Mouse (Mus musculus) right cerebral cortex, postnatal 25 days (tissue): ENCODE data around the gene Flg2.

Experiments
- DNase-seq: peaks from one replicate; pipeline ENCODE4 v3.0.0; 2022

Gene Flg2

GRCm38 (mm10) chr3:93196978-93197377 is at the start of gene Flg2:
Flg2 (plus strand) TSS chr3:93197278.
- no peak for DNase-seq

- DNase-seq, result no peak
These were observed 34.6 kb upstream of the Flg2 start for GRCm38 (mm10) chr3:93162502-93162901.

- DNase-seq, result no peak
These were observed 34.0 kb upstream of the Flg2 start for GRCm38 (mm10) chr3:93162996-93163592.

GRCm38 (mm10) chr3:93180856-93181255 is 16.2 kb upstream of the Flg2 start:
- DNase-seq, result no peak

- DNase-seq, result no peak
These were observed 4.9 kb downstream of the Flg2 start for GRCm38 (mm10) chr3:93201955-93202354.

GRCm38 (mm10) chr3:93202499-93202898 is 5.4 kb downstream of the Flg2 start:
- DNase-seq, result no peak
